Mouse (Mus musculus) liver, postnatal 0 days (tissue): ENCODE results near the gene Map3k4.

Experiments used
- CTCF ChIP-seq: sonication (generic); IDR thresholded peaks from 2 replicates; pipeline ENCODE4 v1.5.1; 2016; ENCODE audit warnings: antibody characterized with exemption, low read depth
- EP300 ChIP-seq: IDR thresholded peaks from 2 replicates; pipeline ENCODE4 v1.6.1; 2016; ENCODE audit warnings: antibody characterized with exemption, low read depth, mild to moderate bottlenecking

GRCm38 (mm10) chr17:12327847-12328518, 9.4 kb upstream of the Map3k4 start:
- TF ChIP-seq CTCF (no peak), EP300 (no peak)
